Mouse (Mus musculus): ENCODE measurements around the gene Stil. TPM values are rescaled to one million over a fixed set of nuclear protein-coding genes. Genes with fewer than 3 reads are reported as not detected.

Stil gene
- polyA plus RNA-seq, 1 experiment from 2014 or later = 4.8 TPM

Other genes starting within 250 kb of the Stil start
- not detected in 2 replicates for gene Gm12830, start 178.4 kb upstream of the Stil start, polyA plus RNA-seq (2014; fragmentation: Nextera tagmentation; extraction: Ambion mirVana)
- 0.11 and 0.54 TPM in 2 replicates for gene Foxd2, start 91.3 kb upstream of the Stil start, polyA plus RNA-seq (2014; fragmentation: Nextera tagmentation; extraction: Ambion mirVana)
- not detected in 2 replicates for gene Foxe3, start 74.1 kb upstream of the Stil start, polyA plus RNA-seq (2014; fragmentation: Nextera tagmentation; extraction: Ambion mirVana)
- gene Cmpk1, start 12.9 kb upstream of the Stil start, polyA plus RNA-seq (2014; fragmentation: Nextera tagmentation; extraction: Ambion mirVana) = 188 and 217 TPM in 2 replicates
- 23.1 and 23.8 TPM in 2 replicates for gene Tal1, start 56.3 kb downstream of the Stil start, polyA plus RNA-seq (2014; fragmentation: Nextera tagmentation; extraction: Ambion mirVana)
- 2.0 and 4.5 TPM in 2 replicates for gene Pdzk1ip1, start 88.5 kb downstream of the Stil start, polyA plus RNA-seq (2014; fragmentation: Nextera tagmentation; extraction: Ambion mirVana)
- gene Cyp4x1, start 134.1 kb downstream of the Stil start, polyA plus RNA-seq (2014; fragmentation: Nextera tagmentation; extraction: Ambion mirVana) = 7.0 and 10.8 TPM in 2 replicates
- gene Cyp4a29, start 241.9 kb downstream of the Stil start, polyA plus RNA-seq (2014; fragmentation: Nextera tagmentation; extraction: Ambion mirVana) = not detected in 2 replicates

All from midbrain, embryonic 14.5 days (tissue).